Mouse (Mus musculus) brain, embryonic 14.5 days (tissue): ENCODE measurements at regions not wholly inside any gene's neighbourhood (a gene's known extent, or its start where the extent isn't known, plus 50 kb on each side); places are given as distances from the start of the nearest gene placed in this dataset.

ENCODE experiments used
- CTCF ChIP-seq: fragments of 200-500 bp; IDR thresholded peaks from 2 replicates; pipeline ENCODE4 v1.5.1; 2012; ENCODE audit warnings: inconsistent platforms, mild to moderate bottlenecking, moderate library complexity, borderline replicate concordance; ENCODE audit not compliant: insufficient read depth, insufficient read length; ENCODE audit errors: extremely low read depth
- POLR2A ChIP-seq: fragments of 200-500 bp; IDR thresholded peaks from 2 replicates; pipeline ENCODE4 v1.6.1; 2012; ENCODE audit warnings: mild to moderate bottlenecking, inconsistent platforms, borderline replicate concordance; ENCODE audit not compliant: poor library complexity, insufficient read depth, insufficient read length, severe bottlenecking; ENCODE audit errors: extremely low read depth

DNA sequence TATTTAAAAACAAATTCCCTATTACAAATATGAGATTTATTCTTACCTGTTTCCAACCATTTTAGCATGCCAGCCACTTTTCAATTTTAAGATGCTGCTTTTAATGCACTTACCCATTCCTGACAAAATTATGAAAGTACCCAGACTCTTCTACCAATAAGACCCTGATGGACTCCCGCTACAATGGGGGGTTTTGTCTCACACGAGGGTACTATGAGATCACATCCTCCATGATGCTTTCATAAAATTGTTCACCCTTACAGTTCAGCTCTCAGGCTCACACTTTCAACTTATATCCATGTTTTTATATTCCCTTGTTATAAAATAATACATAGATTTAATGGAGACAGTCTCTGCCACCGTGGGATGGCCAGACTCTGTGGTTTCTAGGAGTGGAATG, 68.1 kb upstream of the Adamts18 start:
- TF ChIP-seq CTCF: no peak
- TF ChIP-seq POLR2A: no peak
